Mouse (Mus musculus): ENCODE measurements around the gene Pate4.

DNA sequence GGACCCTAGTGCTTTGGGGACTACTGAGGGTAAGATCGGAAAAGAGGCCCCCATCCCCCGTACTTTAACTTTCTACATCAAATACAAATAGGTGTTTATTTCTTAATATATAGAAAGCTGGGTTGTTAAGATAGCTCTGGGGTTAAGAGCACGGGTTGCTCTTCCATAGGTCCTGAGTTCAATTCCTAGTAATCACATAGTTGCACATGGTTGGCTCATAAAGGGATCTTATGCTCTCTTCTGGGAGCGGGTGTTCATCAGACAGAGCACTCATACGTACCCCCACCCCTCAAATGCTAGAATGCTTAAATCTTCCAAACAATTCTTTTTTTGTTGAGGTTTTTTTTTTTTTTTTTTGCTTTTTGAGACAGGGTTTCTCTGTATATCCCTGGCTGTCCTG is 41.1 kb downstream of the Pate4 start:
- TF ChIP-seq CTCF (conservative IDR thresholded peaks at IDR 0.05; ENCODE audit: low read length), result no peak
- TF ChIP-seq NANOG (IDR thresholded peaks at IDR 0.05; ENCODE audit: borderline replicate concordance, low read length), result no peak
- no peak for TF ChIP-seq POU5F1 (IDR thresholded peaks at IDR 0.05; ENCODE audit: borderline replicate concordance, low read length)

Data from E14TG2a.4 (cell line).